Mouse (Mus musculus) kidney, postnatal 36 days (tissue): ENCODE results near the gene Scarb1.

Experiments
- DNase-seq, 2 experiments: peaks; one replicate each; pipeline ENCODE4 v3.0.0; 2021 to 2022; ENCODE audit warnings: mixed read lengths in 2 of 2

Scarb1 gene

DNA sequence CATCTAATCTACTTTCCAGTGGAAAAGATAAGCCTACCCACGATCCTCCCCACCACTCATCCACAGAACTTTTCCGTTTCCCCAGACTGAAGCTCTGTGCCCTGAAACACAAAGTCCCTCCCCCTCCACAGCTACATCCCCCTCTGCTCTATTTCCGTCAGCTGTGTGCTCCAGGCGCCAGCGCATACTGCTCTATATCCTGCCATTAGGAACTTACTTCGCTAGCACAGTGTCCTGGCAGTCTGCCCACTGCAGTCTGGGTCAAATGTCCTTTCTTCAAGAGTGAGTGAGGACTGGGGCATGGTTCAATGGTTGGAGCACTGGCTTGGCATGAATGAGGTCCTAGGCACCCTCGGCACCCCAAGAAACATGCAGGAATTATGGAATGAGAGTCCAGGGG, 23.0 kb upstream of the Scarb1 start:
- peak; percentile 85 to 90 for DNase-seq

DNA sequence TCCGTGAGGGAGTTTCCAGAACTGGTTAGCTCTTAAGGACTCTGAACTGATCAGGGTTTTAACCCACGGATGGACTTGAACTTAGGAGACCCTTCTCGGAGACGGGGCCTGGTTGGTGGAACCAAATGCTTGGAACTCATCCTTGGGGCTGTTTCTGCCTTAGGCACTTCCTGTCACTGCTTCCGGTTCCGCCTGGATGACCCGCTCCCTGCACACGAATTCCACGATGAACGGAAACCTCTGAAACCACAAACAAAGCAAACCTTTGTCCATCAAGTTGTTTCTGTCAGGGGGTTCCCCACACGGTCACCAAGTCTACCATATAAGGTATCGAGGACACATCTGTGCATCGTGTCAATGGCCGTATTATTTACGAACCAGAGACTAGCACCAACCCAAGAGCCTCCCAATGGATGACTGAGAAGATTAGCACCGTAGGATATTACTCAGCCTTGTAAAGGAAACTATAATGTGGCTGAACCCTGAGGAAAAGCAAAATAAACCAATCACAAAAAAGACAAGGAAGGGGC, 20.2 kb upstream of the Scarb1 start:
- DNase-seq, result no peak

DNA sequence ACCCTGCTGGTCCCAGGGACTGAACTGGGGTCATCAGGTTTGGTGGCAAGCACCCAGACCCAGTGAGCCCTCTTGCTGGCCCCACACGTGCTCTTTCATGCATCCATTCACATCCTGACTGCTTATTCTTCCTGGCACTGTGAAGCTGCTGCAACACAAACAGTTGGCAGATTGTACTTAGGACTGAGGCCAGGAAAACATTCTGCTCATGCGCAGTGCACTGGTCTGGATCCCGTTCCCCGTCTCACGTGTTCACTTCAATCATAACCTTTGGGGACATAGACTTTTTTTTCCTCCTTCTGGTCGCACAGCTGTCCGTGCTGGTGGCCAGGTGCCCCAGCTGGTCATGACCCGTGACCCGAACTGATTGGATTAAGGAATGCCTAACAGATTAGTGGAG, 19.7 kb upstream of the Scarb1 start:
- DNase-seq, result peak; percentile 58 to 69

GRCm38 (mm10) chr5:125358270-125358608, 17.3 kb upstream of the Scarb1 start:
- DNase-seq, result no peak

DNA sequence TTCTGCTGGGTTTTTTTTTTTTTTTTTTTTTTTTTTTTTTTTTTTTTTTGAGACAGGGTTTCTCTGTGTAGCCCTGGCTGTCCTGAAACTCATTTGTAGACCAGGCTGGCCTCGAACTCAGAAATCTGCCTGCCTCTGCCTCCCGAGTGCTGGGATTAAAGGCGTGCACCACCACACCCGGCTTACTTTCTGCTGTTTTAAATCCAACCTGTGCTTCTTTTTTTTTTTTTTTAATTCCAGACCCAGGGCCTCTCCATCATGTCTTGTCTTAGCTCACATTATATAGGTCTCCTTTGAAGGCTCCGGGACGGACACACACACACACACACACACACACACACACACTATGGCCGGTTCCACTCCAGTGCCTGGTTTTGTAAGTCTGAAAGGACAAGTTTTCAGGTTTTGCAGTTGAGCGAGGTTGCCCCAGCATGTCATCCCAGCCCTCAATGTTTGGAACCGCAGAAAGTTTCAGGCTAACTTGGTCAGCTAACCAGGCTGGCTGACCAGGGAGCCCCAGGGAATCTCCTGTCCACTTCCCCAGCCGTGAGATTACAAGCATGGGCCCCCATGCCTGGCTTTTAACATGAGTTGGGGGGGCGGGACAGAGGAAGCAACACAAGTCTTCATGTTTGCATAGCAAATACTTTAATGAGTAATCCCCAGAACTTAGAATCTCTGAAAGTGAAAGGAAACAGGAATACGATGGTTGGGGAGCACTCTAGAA, 16.8 kb upstream of the Scarb1 start:
- no peak for DNase-seq

- no peak for DNase-seq
Measured at GRCm38 (mm10) chr5:125355650-125356049, 14.8 kb upstream of the Scarb1 start.

DNA sequence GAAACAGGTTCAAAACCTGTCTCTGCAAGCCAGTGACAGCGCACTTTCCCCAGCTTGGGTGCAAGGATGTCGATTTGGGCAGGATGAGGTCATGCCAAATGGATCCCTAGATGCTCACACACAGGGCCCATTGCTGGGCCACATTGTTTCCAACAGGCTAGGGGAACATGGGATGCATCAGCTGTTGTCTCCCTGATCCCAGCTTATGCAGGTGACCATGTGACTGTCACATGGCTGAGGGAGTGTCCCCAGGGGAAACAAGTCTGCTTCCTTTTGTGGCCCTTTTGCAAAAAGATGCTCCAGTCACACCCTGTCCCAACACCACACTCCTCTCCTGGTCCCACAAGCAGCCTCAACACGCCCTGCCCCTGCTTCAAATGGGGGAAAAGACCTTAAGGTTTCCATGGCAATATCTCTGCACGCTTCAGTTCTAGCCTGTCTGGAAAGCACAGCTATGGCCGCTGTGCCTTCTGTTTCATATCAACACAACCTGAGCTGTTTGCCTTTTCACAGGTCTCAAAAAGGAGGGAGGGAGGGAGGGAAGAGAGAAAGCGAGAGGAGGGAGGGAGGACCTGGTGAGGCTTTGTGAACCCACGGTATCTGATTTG, 14.1 kb upstream of the Scarb1 start:
- no peak for DNase-seq

DNA sequence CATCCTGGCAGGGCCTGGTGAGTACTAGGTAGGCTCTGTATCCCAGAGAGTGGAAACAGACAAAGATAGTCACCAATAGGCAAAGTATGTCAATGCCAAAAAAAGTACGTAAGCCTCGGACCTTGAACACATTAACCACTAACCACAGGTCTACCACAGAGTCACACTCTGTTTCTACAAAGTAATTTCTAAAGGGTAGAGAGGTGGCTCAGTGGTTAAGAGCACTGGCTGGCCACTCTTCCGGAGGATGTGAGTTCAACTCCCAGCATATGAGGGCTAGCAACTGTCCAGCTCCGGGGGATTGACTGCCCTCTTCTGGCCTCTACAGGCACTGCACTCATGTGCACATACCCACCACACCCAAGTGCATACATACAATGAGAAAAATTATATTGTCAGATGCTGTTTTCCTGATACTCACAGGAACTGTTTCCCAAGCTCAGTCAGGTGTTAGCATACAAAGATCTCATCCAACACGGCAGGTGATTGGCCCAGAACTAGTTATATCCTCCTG, 11.9 kb upstream of the Scarb1 start:
- no peak for DNase-seq

DNA sequence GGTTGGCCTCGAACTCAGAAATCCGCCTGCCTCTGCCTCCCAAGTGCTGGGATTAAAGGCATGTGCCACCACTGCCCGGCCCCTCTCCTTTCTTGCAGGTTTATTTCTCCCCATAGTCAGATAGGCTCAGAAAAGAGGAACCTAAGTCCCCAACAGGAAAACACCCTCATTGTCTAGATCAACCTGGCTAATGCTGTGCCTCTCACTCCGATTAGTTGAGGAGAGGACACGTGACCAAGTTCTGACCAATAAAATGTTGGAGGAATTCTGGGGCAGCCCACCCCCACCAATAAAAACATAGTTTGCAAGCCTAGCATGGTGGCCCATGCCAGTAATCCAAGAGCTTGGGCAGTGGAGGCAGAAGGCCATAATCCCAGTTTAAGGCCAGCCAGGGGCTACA, 11.0 kb upstream of the Scarb1 start:
- DNase-seq, result no peak

DNA sequence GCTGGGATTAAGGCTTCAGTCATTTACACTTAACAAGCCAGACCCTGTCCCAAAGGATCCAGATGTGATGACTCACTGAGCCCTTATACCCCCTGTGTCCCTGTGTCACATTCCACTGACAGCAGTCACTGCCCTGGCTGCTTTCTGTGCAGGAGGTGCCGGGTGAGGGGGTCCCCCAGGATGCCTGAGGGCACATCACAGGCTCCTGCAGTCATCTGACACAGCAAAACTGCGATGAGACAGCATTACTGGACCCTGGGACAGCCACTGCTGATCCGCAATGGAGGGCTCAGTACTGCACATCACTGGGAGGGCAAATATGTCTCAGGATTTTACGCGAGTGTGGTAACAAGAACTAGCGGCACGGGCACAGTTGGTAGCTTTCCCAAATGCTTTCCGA, 10.2 kb upstream of the Scarb1 start:
- no peak for DNase-seq

DNA sequence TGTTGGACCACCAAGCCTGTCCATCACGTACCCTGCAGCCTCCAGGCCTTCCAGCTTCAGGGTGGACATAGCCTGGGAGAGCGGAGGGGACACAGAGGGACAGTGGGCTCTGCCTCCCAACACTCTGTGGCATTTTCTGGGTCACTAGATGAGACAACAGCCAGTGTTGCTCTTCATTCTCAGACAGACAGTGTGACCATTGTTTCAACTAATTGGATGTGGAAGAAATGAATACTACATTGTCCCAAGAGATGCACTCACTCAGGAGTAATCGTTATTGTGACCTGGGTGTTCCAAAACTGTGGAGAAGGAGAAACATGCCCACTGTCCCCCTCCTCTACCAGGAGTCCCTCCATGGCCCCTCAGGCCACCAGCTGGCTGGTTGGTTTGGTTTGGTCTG, 8.5 kb upstream of the Scarb1 start:
- DNase-seq, result no peak

GRCm38 (mm10) chr5:125348487-125348886, 7.6 kb upstream of the Scarb1 start:
- peak; percentile 39 to 82 for DNase-seq

GRCm38 (mm10) chr5:125348067-125348466, 7.2 kb upstream of the Scarb1 start:
- DNase-seq, result no peak

- DNase-seq, result no peak
Measured at GRCm38 (mm10) chr5:125344296-125344695, 3.4 kb upstream of the Scarb1 start.

- no peak for DNase-seq
Measured at GRCm38 (mm10) chr5:125341459-125342090, 681 bp upstream of the Scarb1 start.

DNA sequence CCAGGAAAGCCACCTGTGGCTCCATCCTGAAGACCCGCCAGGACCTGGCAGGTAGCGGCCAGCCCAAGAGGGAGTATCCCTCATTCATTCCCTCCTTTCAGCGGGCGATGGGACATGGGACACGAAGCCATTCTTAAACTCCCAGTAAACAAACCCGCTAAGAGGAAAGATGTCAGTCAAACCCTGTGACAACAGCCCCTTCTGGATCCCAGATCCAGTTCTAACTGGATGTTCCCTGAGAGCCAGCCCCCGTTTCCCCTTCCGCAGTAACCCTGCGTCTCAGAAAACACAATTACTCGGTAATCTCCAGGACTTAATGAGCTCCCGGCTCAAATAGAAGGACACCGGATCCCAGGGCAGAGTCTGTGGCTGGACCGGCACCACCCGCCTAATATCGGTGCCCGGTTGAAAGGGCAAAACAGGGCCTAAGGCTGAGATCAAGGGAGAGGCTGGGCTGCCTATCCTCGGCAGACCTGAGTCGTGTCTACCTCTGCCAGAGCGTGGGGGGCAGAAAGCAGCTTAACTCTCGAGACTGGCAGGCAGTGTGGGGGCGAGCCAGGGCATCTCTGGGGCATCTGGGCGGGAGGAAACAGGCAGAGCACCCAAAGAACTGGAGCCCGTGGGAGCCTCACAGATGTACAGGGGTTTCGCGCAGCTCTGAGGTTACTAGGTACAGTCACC, 903 bp downstream of the Scarb1 start:
- DNase-seq, result peak; percentile 18 to 40

DNA sequence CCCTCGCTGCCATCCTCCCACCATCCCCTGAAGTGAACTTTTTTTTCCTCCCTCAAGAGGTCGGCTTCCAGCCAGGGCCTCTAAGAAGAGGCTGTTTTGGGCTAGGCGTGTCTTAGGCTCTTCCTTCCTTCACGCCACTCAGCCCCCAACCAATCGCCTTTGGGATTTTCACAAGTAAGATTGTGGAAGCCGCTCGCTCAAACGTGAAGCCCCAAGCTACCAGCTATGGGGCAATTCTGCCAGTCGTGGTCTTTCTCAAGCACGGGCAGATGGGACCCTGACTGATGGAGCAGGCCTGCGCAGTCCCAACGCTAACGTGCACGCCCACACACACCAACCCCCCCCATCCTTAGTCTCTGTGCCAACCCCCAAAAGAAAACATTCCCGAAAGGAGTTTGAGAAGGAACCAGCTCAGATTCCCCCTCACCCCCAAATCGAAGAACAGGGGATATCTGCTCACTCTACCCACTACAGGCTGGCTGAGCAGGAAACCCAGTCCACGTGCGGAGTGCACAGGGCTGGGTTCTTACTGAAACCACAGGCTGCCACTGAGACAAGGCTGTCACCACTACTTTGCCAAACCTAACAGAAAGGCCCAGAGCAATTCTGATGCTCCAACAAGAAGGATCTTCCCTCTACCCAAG, 1.7 kb downstream of the Scarb1 start:
- DNase-seq, result peak; percentile 60 to 66

GRCm38 (mm10) chr5:125337526-125337925, 3.4 kb downstream of the Scarb1 start:
- no peak for DNase-seq

- DNase-seq, result no peak
Measured at GRCm38 (mm10) chr5:125337012-125337411, 3.9 kb downstream of the Scarb1 start.

- peak; percentile 31 to 43 for DNase-seq
Measured at GRCm38 (mm10) chr5:125333009-125333408, 7.9 kb downstream of the Scarb1 start.

DNA sequence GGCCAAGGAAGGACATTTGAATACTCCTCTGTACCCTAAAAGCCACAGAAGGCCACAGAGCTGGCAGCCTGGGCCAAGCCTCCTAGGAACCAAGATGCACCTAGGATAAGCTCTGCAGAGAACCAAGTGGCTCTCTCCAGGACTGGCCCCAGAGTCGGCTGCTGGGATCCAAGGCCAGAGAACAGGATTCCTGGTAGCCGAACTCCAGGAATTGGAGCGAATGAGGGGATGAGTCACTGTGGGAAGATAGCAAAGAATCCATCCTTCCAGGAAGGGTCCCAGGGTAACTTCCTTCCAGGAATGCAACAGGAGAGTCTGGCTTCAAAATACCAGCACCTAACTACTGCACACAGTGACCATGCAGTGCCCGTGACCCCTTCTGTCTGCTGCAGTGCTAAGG, 8.6 kb downstream of the Scarb1 start:
- DNase-seq, result no peak

- DNase-seq, result no peak
Measured at GRCm38 (mm10) chr5:125331811-125332210, 9.1 kb downstream of the Scarb1 start.

DNA sequence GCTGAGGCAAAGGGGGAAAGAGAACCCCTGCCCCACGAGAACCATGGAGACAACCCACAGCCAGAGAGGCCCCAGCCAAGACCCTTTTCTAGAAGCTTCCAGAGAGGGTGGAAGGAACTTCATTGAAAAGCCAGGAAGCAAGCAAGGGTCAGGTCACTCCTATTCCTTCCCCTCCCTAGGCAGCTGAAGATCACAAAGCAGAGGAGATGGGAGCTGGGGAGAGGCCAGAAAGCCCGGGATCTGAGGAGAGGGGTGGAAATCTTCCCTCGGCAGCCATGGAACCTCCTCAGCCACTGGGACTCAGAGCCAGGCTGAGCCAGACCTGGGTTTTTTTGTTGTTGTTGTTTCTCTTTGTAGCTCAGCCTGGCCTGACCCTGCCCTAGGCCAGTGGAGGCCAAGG, 9.8 kb downstream of the Scarb1 start:
- peak in 1 of 2 experiments; percentile 52 for DNase-seq
